Mouse (Mus musculus) adrenal gland, postnatal 14 days (tissue): ENCODE results near the gene Pla2g1b. TPM values are rescaled to one million over a fixed set of nuclear protein-coding genes. Genes with fewer than 3 reads are reported as not detected.
"Not testable (repeated sequence)": the region's sequence is repeated elsewhere in the genome, so short reads cannot be mapped to it uniquely, and the experiment has no call there.

Experiments
- DNase-seq: peaks from one replicate; pipeline ENCODE4 v3.0.0; 2021; ENCODE audit warnings: mixed read lengths
- total RNA-seq: library from RNA; stranded (reverse); gene quantifications from 2 replicates; pipeline ENCODE4 v1.2.3, GENCODE M21; 2021

The Pla2g1b gene
- total RNA-seq, 1 experiment from 2014 or later = not detected

GRCm38 (mm10) chr5:115507267-115507980 is 41.4 kb downstream of the Pla2g1b start:
- no peak for DNase-seq

- DNase-seq = peak; percentile 69
Observed at GRCm38 (mm10) chr5:115507981-115508858, 42.2 kb downstream of the Pla2g1b start.

- no peak for DNase-seq
Observed at GRCm38 (mm10) chr5:115508859-115509147, 42.7 kb downstream of the Pla2g1b start.

- no peak for DNase-seq
Observed at GRCm38 (mm10) chr5:115509321-115509761, 43.3 kb downstream of the Pla2g1b start.

- no peak for DNase-seq
Observed at GRCm38 (mm10) chr5:115509790-115510689, 44.0 kb downstream of the Pla2g1b start.

- peak; percentile 57 for DNase-seq
Observed at GRCm38 (mm10) chr5:115512375-115512774, 46.3 kb downstream of the Pla2g1b start.

GRCm38 (mm10) chr5:115513246-115513645 is 47.2 kb downstream of the Pla2g1b start:
- no peak for DNase-seq

- DNase-seq = no peak
Observed at GRCm38 (mm10) chr5:115513721-115514120, 47.7 kb downstream of the Pla2g1b start.

GRCm38 (mm10) chr5:115514346-115514745 is 48.3 kb downstream of the Pla2g1b start:
- no peak for DNase-seq

GRCm38 (mm10) chr5:115514896-115515587 is 49.0 kb downstream of the Pla2g1b start:
- DNase-seq = peak; percentile 49

GRCm38 (mm10) chr5:115516081-115516907 is 50.2 kb downstream of the Pla2g1b start:
- DNase-seq = peak; percentile 51

GRCm38 (mm10) chr5:115516908-115517307 is 50.8 kb downstream of the Pla2g1b start:
- no peak for DNase-seq

- DNase-seq = no peak
Observed at GRCm38 (mm10) chr5:115517501-115517900, 51.4 kb downstream of the Pla2g1b start.

- DNase-seq = not testable (repeated sequence)
Observed at GRCm38 (mm10) chr5:115518214-115518613, 52.2 kb downstream of the Pla2g1b start.

GRCm38 (mm10) chr5:115520325-115520869 is 54.3 kb downstream of the Pla2g1b start:
- DNase-seq = peak; percentile 59

GRCm38 (mm10) chr5:115521553-115522461 is 55.7 kb downstream of the Pla2g1b start:
- DNase-seq = peak; percentile 69

GRCm38 (mm10) chr5:115522531-115522930 is 56.5 kb downstream of the Pla2g1b start:
- DNase-seq = no peak

- DNase-seq = no peak
Observed at GRCm38 (mm10) chr5:115522981-115523499, 57.0 kb downstream of the Pla2g1b start.

- DNase-seq = peak; percentile 48
Observed at GRCm38 (mm10) chr5:115523971-115524370, 57.9 kb downstream of the Pla2g1b start.
